Mouse (Mus musculus) olfactory bulb, adult 2 months (tissue): Measurements from ENCODE around the gene Nmnat2.

Experiments
- CTCF ChIP-seq: fragments of 200-500 bp; IDR thresholded peaks from 2 replicates; pipeline ENCODE4 v1.5.1; 2012; ENCODE audit warnings: low read depth, mild to moderate bottlenecking, low read length, moderate library complexity; ENCODE audit not compliant: insufficient read depth
- POLR2A ChIP-seq: fragments of 200-500 bp; IDR thresholded peaks from 2 replicates; pipeline ENCODE4 v1.6.1; 2012; ENCODE audit warnings: mild to moderate bottlenecking, low read depth, low read length, moderate library complexity; ENCODE audit not compliant: insufficient read depth

DNA sequence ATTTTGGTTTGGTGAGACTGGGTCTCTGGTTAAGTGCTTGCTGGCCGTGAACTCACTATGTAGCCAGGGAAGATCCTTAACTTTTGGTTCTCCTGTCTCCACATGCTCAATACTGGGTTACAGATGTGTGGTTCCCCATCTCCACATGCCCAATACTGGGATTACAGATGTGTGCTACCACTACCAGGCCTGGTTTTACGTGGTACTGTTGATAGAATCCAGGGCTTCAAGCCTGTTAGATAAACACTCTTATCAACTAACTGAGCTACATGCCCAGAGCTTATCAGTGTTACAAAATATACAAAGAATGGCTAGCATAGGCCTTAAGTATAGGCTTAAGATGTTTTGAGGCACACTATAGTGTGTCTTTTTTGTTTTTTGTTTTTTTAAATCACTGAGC is 69.7 kb downstream of the Nmnat2 start:
- TF ChIP-seq CTCF (no peak), POLR2A (no peak)
